Mouse (Mus musculus): Measurements from ENCODE around the gene Smad5.

The Smad5 gene

GRCm38 (mm10) chr13:56703222-56703870 lies 536 bp downstream of the Smad5 start:
- DNase-seq = peak; percentile 50 to 66

- DNase-seq = no peak
Observed at GRCm38 (mm10) chr13:56703871-56704321, 1.1 kb downstream of the Smad5 start.

- no peak for DNase-seq
Observed at GRCm38 (mm10) chr13:56704596-56704995, 1.8 kb downstream of the Smad5 start.

GRCm38 (mm10) chr13:56707111-56707510 lies 4.3 kb downstream of the Smad5 start:
- no peak for DNase-seq

- DNase-seq = peak in 1 of 2 experiments; percentile 16
Observed at GRCm38 (mm10) chr13:56707606-56708005, 4.8 kb downstream of the Smad5 start.

- no peak for DNase-seq
Observed at GRCm38 (mm10) chr13:56710620-56711019, 7.8 kb downstream of the Smad5 start.

GRCm38 (mm10) chr13:56712221-56712620 lies 9.4 kb downstream of the Smad5 start:
- no peak for DNase-seq

GRCm38 (mm10) chr13:56726551-56726950 lies 23.7 kb downstream of the Smad5 start:
- DNase-seq = no peak

GRCm38 (mm10) chr13:56729046-56729445 lies 26.2 kb downstream of the Smad5 start:
- no peak for DNase-seq

GRCm38 (mm10) chr13:56734617-56735016 lies 31.8 kb downstream of the Smad5 start:
- no peak for DNase-seq

GRCm38 (mm10) chr13:56735212-56735875 lies 32.5 kb downstream of the Smad5 start:
- DNase-seq = peak; percentile 16 to 31

- no peak for DNase-seq
Observed at GRCm38 (mm10) chr13:56739556-56739955, 36.7 kb downstream of the Smad5 start.

- DNase-seq = no peak
Observed at GRCm38 (mm10) chr13:56740496-56740895, 37.7 kb downstream of the Smad5 start.

- no peak for DNase-seq
Observed at GRCm38 (mm10) chr13:56741691-56742090, 38.9 kb downstream of the Smad5 start.

GRCm38 (mm10) chr13:56742325-56742901 lies 39.6 kb downstream of the Smad5 start:
- no peak for DNase-seq

GRCm38 (mm10) chr13:56746739-56747532 lies 44.1 kb downstream of the Smad5 start:
- no peak for DNase-seq

- DNase-seq = no peak
Observed at GRCm38 (mm10) chr13:56747554-56747953, 44.7 kb downstream of the Smad5 start.

GRCm38 (mm10) chr13:56749377-56749776 lies 46.6 kb downstream of the Smad5 start:
- no peak for DNase-seq

GRCm38 (mm10) chr13:56751774-56752173 lies 49.0 kb downstream of the Smad5 start:
- DNase-seq = no peak

- DNase-seq = no peak
Observed at GRCm38 (mm10) chr13:56752474-56753191, 49.8 kb downstream of the Smad5 start.

GRCm38 (mm10) chr13:56753192-56753951 lies 50.6 kb downstream of the Smad5 start, which contains the start of gene Gm45623:
Gm45623 (minus strand) TSS chr13:56753827.
- no peak for DNase-seq

- no peak for DNase-seq
Observed at GRCm38 (mm10) chr13:56755871-56756270, 53.1 kb downstream of the Smad5 start.

Measured in cerebellum, postnatal 36 days (tissue).